Comparison of ENCODE assay signal across 10 mouse cellular contexts in genomic region chr12:67220641-67221231, GRCm38 (mm10). TPM values are rescaled to one million over a fixed set of nuclear protein-coding genes. Genes with fewer than 3 reads are reported as not detected.
DNase-seq lines count a peak whose midpoint lies in the region; ATAC-seq and TF ChIP-seq lines count a peak whose summit lies in the region.
"Had no signal": no experiment of that assay in that cellular context is flagged by ENCODE, and none has a peak within 500 bp of the region (broad histone marks: within the 10 kb centered on the region; RNA-seq: fewer than 3 reads in every experiment).

No protein-coding gene starts in this region.

- no peaks in the 10 kb centered on the region for H3K9me3 ChIP-seq in kidney, embryonic 16.5 days (ENCODE audit: low read length)
- no peaks in the 10 kb centered on the region for H3K9me3 ChIP-seq in heart, embryonic 11.5 days (replicated peaks; ENCODE audit: control insufficient read depth, low read length)
- H3K9me3 ChIP-seq in stomach, embryonic 15.5 days: no peaks in the 10 kb centered on the region

- TF ChIP-seq CTCF in cortical plate, adult 2 months (IDR thresholded peaks at IDR 0.05; ENCODE audit: extremely low read depth, insufficient read depth, low read length): no peak

- no peak overlapping the region for H3K27ac ChIP-seq in kidney, embryonic 16.5 days (ENCODE audit: low read length)
- peak overlapping the region; percentile 98 for H3K27ac ChIP-seq in cortical plate, adult 2 months (ENCODE audit: insufficient read depth, low read length)
- no peak overlapping the region for H3K27ac ChIP-seq in heart, embryonic 11.5 days (ENCODE audit: low read depth, low read length)
- no peak overlapping the region for H3K27ac ChIP-seq in stomach, embryonic 15.5 days

- H3K4me2 ChIP-seq in kidney, embryonic 16.5 days (replicated peaks; ENCODE audit: low read depth, low read length): peak overlapping the region; percentile 99
- peak overlapping the region; percentile 100 for H3K4me2 ChIP-seq in heart, embryonic 11.5 days
- peak overlapping the region; percentile 96 for H3K4me2 ChIP-seq in stomach, embryonic 15.5 days

- peaks cover 45% of the 10 kb centered on the region; the same call in 1 of the 2 replicates for H3K27me3 ChIP-seq in kidney, embryonic 16.5 days (ENCODE audit: insufficient read depth, low read length)
- peaks cover 46% of the 10 kb centered on the region for H3K27me3 ChIP-seq in heart, embryonic 11.5 days (ENCODE audit: control insufficient read depth, insufficient read depth, low read length)
- peaks cover 21% of the 10 kb centered on the region; the same call in 1 of the 2 replicates for H3K27me3 ChIP-seq in stomach, embryonic 15.5 days (replicated peaks)

- TF ChIP-seq POLR2A in cortical plate, adult 2 months (IDR thresholded peaks at IDR 0.05; ENCODE audit: extremely low read depth, insufficient read depth, low read length): 0 out of 2 replicates have a peak, but pooled peaks have one; percentile 39

- ATAC-seq in kidney, embryonic 16.5 days (ENCODE audit: low FRiP score, low TSS enrichment): peak; percentile 20; the same call in 1 of the 2 replicates
- no peak for ATAC-seq in heart, embryonic 11.5 days (replicated peaks; ENCODE audit: insufficient number of reproducible peaks, low FRiP score, low TSS enrichment)
- 0 out of 2 replicates have a peak, but pooled peaks have one; percentile 10 for ATAC-seq in megakaryocyte progenitor cell, adult 5-6 weeks (replicated peaks; ENCODE audit: poor library complexity)
- no peak for ATAC-seq in stomach, embryonic 15.5 days (ENCODE audit: insufficient read depth, low FRiP score, low read depth)

- under 1% methylated on average over 43 of the region's 43 CpGs for WGBS in kidney, embryonic 16.5 days
- under 1% methylated on average over 43 of the region's 43 CpGs for WGBS in heart, embryonic 11.5 days (ENCODE audit: insufficient replicate concordance)
- WGBS in stomach, embryonic 15.5 days: under 1% methylated on average over 42 of the region's 43 CpGs

- DNase-seq in kidney, adult 8-10 months: no peak
- peak; percentile 39 to 61 for DNase-seq in layer of hippocampus, adult 8-10 months (ENCODE audit: low spot score in 2 of 2)
- DNase-seq in urinary bladder, postnatal 14 days (ENCODE audit: low spot score): no peak

- peak overlapping the region; percentile 57 for H3K9ac ChIP-seq in kidney, embryonic 16.5 days (replicated peaks; ENCODE audit: low read length)
- no peak overlapping the region for H3K9ac ChIP-seq in heart, embryonic 11.5 days (ENCODE audit: low read depth, low read length)
- no peak overlapping the region for H3K9ac ChIP-seq in stomach, embryonic 15.5 days

- peaks cover 12% of the 10 kb centered on the region; the same call in 1 of the 2 replicates for H3K4me1 ChIP-seq in kidney, embryonic 16.5 days (ENCODE audit: insufficient read depth, low read length)
- no peaks in the 10 kb centered on the region; the same call in 1 of the 2 replicates for H3K4me1 ChIP-seq in cortical plate, adult 2 months (ENCODE audit: control insufficient read depth, insufficient read depth, low read length)
- peaks cover 3% of the 10 kb centered on the region; the same call in 1 of the 2 replicates for H3K4me1 ChIP-seq in heart, embryonic 11.5 days (ENCODE audit: control insufficient read depth, insufficient read depth, low read length)
- H3K4me1 ChIP-seq in stomach, embryonic 15.5 days: peaks cover 10% of the 10 kb centered on the region

- no peaks in the 10 kb centered on the region for H3K36me3 ChIP-seq in kidney, embryonic 16.5 days (ENCODE audit: insufficient read depth, low read length)
- H3K36me3 ChIP-seq in heart, embryonic 11.5 days (ENCODE audit: control insufficient read depth, insufficient read depth, low read length): no peaks in the 10 kb centered on the region
- no peaks in the 10 kb centered on the region for H3K36me3 ChIP-seq in stomach, embryonic 15.5 days

- H3K4me3 ChIP-seq in kidney, embryonic 16.5 days (ENCODE audit: low read length): peak overlapping the region; percentile 67
- H3K4me3 ChIP-seq in cortical plate, adult 2 months (ENCODE audit: insufficient read depth, low read length): peak overlapping the region; percentile 84
- peak overlapping the region; percentile 60 for H3K4me3 ChIP-seq in heart, embryonic 11.5 days (ENCODE audit: low read depth, low read length)
- H3K4me3 ChIP-seq in stomach, embryonic 15.5 days (replicated peaks): peak overlapping the region; percentile 55

RNA-seq across cellular contexts. Expression of gene Mdga2, which starts 1.6 kb away (rescaled TPM):
- 1.9 and 3.0 TPM in 2 replicates for polyA plus RNA-seq in kidney, embryonic 16.5 days (2015; fragmentation: Nextera tagmentation; extraction: Ambion mirVana)
- polyA plus RNA-seq in cortical plate, adult 2 months (2012; rRNA removed): 17.3 and 22.1 TPM in 2 replicates
- polyA plus RNA-seq in heart, embryonic 11.5 days (2014; fragmentation: Nextera tagmentation; extraction: Ambion mirVana): 0.37 and 0.77 TPM in 2 replicates
- 10 to 100 TPM; 43.4 to 59.8 (median 56.2) TPM for total RNA-seq in layer of hippocampus, adult 8-10 months (2022)
- not detected in 2 replicates for total RNA-seq in megakaryocyte progenitor cell, adult 5-6 weeks (2015)
- not detected in 2 replicates for total RNA-seq in megakaryocyte progenitor cell, adult 5-6 weeks (2017)
- 1.2 and 1.3 TPM in 2 replicates for polyA plus RNA-seq in stomach, embryonic 15.5 days (2015; fragmentation: Nextera tagmentation; extraction: Ambion mirVana)
- total RNA-seq: liver, adult 2 months; MEL had no signal
- polyA plus RNA-seq: liver, adult 2 months had no signal

Comparison
In these comparisons a context has a peak if more than half of its experiments do, and no peak if none do; other contexts are left out.
1. ATAC-seq: peak in kidney, embryonic 16.5 days (single experiment) and megakaryocyte progenitor cell, adult 5-6 weeks (single experiment); none in heart, embryonic 11.5 days (single experiment) and stomach, embryonic 15.5 days (single experiment).
2. DNase-seq: peak in layer of hippocampus, adult 8-10 months (2 of 2); none in kidney, adult 8-10 months (0 of 2) and urinary bladder, postnatal 14 days (single experiment).
3. Peak in every context shown above with its lines, with median percentiles within 50 percentile points of each other: H3K4me2 ChIP-seq and H3K4me3 ChIP-seq.